Mouse (Mus musculus) 416B (cell line): ENCODE measurements at regions not wholly inside any gene's neighbourhood (a gene's known extent, or its start where the extent isn't known, plus 50 kb on each side); places are given as distances from the start of the nearest gene placed in this dataset.

Source experiments
- DNase-seq: peaks from one replicate; pipeline ENCODE4 v3.0.0; 2011; ENCODE audit warnings: low read depth

- DNase-seq: peak; percentile 32
These were observed 101.3 kb downstream of the Tmco5 start for GRCm38 (mm10) chr2:116979561-116980391.

GRCm38 (mm10) chr2:116980692-116981091 is 102.2 kb downstream of the Tmco5 start:
- no peak for DNase-seq

GRCm38 (mm10) chr2:116983351-116983750 is 104.9 kb downstream of the Tmco5 start:
- no peak for DNase-seq

- DNase-seq: no peak
These were observed 105.4 kb downstream of the Tmco5 start for GRCm38 (mm10) chr2:116983821-116984351.

- DNase-seq: no peak
These were observed 106.1 kb downstream of the Tmco5 start for GRCm38 (mm10) chr2:116984597-116984996.

- DNase-seq: peak; percentile 76
These were observed 107.1 kb downstream of the Tmco5 start for GRCm38 (mm10) chr2:116985549-116985948.

GRCm38 (mm10) chr2:116988953-116989674 is 110.6 kb downstream of the Tmco5 start:
- peak; percentile 97 for DNase-seq

- peak; percentile 81 for DNase-seq
These were observed 111.6 kb downstream of the Tmco5 start for GRCm38 (mm10) chr2:116990106-116990505.

GRCm38 (mm10) chr2:116991561-116992042 is 113.1 kb downstream of the Tmco5 start:
- no peak for DNase-seq

- no peak for DNase-seq
These were observed 115.2 kb downstream of the Tmco5 start for GRCm38 (mm10) chr2:116993724-116994123.

GRCm38 (mm10) chr2:116996302-116996701 is 117.8 kb downstream of the Tmco5 start:
- peak; percentile 96 for DNase-seq

GRCm38 (mm10) chr2:116998822-116999221 is 120.3 kb downstream of the Tmco5 start:
- peak; percentile 99 for DNase-seq

- DNase-seq: peak; percentile 86
These were observed 121.1 kb downstream of the Tmco5 start for GRCm38 (mm10) chr2:116999592-116999991.

- DNase-seq: no peak
These were observed 117.2 kb upstream of the Spred1 start for GRCm38 (mm10) chr2:117003976-117004375.

GRCm38 (mm10) chr2:117006846-117007245 is 114.3 kb upstream of the Spred1 start:
- DNase-seq: no peak

- DNase-seq: no peak
These were observed 112.3 kb upstream of the Spred1 start for GRCm38 (mm10) chr2:117008922-117009321.

GRCm38 (mm10) chr2:117010001-117010400 is 111.2 kb upstream of the Spred1 start:
- no peak for DNase-seq

GRCm38 (mm10) chr2:117010942-117011341 is 110.2 kb upstream of the Spred1 start:
- no peak for DNase-seq

GRCm38 (mm10) chr2:117017921-117018651 is 103.1 kb upstream of the Spred1 start:
- DNase-seq: peak; percentile 70

GRCm38 (mm10) chr2:117018917-117019538 is 102.1 kb upstream of the Spred1 start:
- peak; percentile 95 for DNase-seq

GRCm38 (mm10) chr2:117019552-117019951 is 101.6 kb upstream of the Spred1 start:
- no peak for DNase-seq

- peak; percentile 83 for DNase-seq
These were observed 99.4 kb upstream of the Spred1 start for GRCm38 (mm10) chr2:117021787-117022186.
